Mouse (Mus musculus) liver, embryonic 14.5 days (tissue): ENCODE data around the gene Pld6.

ENCODE experiments used
- CTCF ChIP-seq: IDR thresholded peaks from 2 replicates; pipeline ENCODE4 v1.5.1; 2016; ENCODE audit warnings: antibody characterized with exemption, low read depth, control low read depth
- EP300 ChIP-seq: IDR thresholded peaks from 2 replicates; pipeline ENCODE4 v1.6.1; 2016; ENCODE audit warnings: antibody characterized with exemption, low read depth

- TF ChIP-seq CTCF: no peak
- TF ChIP-seq EP300: no peak
Measured at GRCm38 (mm10) chr11:59809071-59809669, 21.7 kb upstream of the Pld6 start.
